Mouse (Mus musculus): ENCODE results near the gene Aif1.

- TF ChIP-seq CTCF (IDR thresholded peaks at IDR 0.05; ENCODE audit: borderline replicate concordance, insufficient read depth, low read depth, low read length) (no peak), POLR2A (IDR thresholded peaks at IDR 0.05; ENCODE audit: borderline replicate concordance, insufficient read depth, low read length) (no peak)
Observed at GRCm38 (mm10) chr17:35198946-35199345, 23.1 kb upstream of the Aif1 start.

Measured in cerebellum, adult 2 months (tissue).